Mouse (Mus musculus): ENCODE measurements at regions not wholly inside any gene's neighbourhood (a gene's known extent, or its start where the extent isn't known, plus 50 kb on each side); places are given as distances from the start of the nearest gene placed in this dataset.

DNA sequence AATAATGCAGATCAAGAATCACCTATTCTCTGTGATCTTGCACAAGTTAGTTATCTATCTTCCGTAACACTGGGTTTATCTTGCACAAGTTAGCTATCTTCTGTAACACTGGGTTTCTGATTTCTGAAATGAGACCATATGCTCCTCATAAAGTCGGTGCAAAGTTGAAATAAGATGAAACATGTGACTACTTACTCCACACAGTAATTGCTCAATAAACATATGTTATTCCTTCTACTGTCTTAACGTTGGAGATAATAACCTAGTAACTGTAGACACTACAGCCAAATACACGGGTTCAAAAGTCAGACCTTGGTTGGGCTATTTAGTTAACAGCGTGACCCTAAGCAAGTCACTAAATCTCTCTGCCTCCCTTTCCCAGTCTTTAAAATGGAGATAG lies 65.8 kb upstream of the Atp11b start:
- ATAC-seq (no peak), DNase-seq (no peak)
- Histone ChIP-seq H3K4me2 (ENCODE audit: low read depth, low read length) (no peak overlapping the region), H3K9me3 (ENCODE audit: low read length) (no peaks in the 10 kb centered on the region), H3K27me3 (ENCODE audit: insufficient read depth, low read length) (no peaks in the 10 kb centered on the region), H3K36me3 (replicated peaks; ENCODE audit: insufficient read depth, low read length) (no peaks in the 10 kb centered on the region), H3K9ac (replicated peaks) (no peak overlapping the region), H3K27ac (ENCODE audit: low read depth) (no peak overlapping the region), H3K4me1 (ENCODE audit: insufficient read depth) (no peaks in the 10 kb centered on the region), H3K4me3 (ENCODE audit: low read depth, low read length) (no peak overlapping the region)
- 50% methylated on average over 5 of the region's 5 CpGs for WGBS (ENCODE audit: insufficient replicate concordance)
- TF ChIP-seq EP300 (IDR thresholded peaks at IDR 0.05; ENCODE audit: low read depth) (no peak), CTCF (IDR thresholded peaks at IDR 0.05; ENCODE audit: low read depth) (no peak)

DNA sequence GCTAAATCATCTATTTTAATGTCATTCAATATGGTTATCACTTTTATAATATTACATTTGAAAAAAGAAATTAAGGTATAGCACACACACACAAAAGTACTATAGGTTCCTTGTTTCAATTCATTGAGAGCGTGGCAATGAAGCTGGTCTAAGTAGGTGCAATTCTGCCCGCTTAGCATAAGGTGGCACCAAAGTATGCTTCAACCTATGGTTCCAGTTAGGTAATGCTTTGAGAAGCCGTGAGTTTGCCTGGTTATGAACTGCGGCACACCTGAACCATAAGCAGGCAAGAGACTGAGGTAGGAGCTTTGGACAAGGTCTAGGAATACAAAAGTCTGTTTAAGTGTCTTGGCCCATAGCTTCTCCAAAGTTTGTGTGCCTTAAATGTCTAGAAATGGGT lies 65.1 kb upstream of the Atp11b start:
- 14% methylated on average over 4 of the region's 4 CpGs for WGBS (ENCODE audit: insufficient replicate concordance)
- Histone ChIP-seq H3K36me3 (replicated peaks; ENCODE audit: insufficient read depth, low read length) (no peaks in the 10 kb centered on the region), H3K9ac (replicated peaks) (no peak overlapping the region), H3K4me1 (ENCODE audit: insufficient read depth) (no peaks in the 10 kb centered on the region), H3K27ac (ENCODE audit: low read depth) (no peak overlapping the region), H3K9me3 (ENCODE audit: low read length) (no peaks in the 10 kb centered on the region), H3K4me2 (ENCODE audit: low read depth, low read length) (no peak overlapping the region), H3K27me3 (ENCODE audit: insufficient read depth, low read length) (no peaks in the 10 kb centered on the region), H3K4me3 (ENCODE audit: low read depth, low read length) (no peak overlapping the region)
- TF ChIP-seq EP300 (IDR thresholded peaks at IDR 0.05; ENCODE audit: low read depth): no peak
- TF ChIP-seq CTCF (IDR thresholded peaks at IDR 0.05; ENCODE audit: low read depth): peak; percentile 83
- DNase-seq: peak; percentile 30
- peak; percentile 61; the same call in 1 of the 2 replicates for ATAC-seq

GRCm38 (mm10) chr3:35693039-35693438 lies 60.9 kb upstream of the Atp11b start:
- TF ChIP-seq CTCF (IDR thresholded peaks at IDR 0.05; ENCODE audit: low read depth) (peak; percentile 86), EP300 (IDR thresholded peaks at IDR 0.05; ENCODE audit: low read depth) (no peak)
- peak; percentile 90 for ATAC-seq
- DNase-seq: peak; percentile 77
- WGBS (ENCODE audit: insufficient replicate concordance): 20% methylated on average over 6 of the region's 6 CpGs
- H3K9me3 ChIP-seq (ENCODE audit: low read length): no peaks in the 10 kb centered on the region
- no peaks in the 10 kb centered on the region for H3K4me1 ChIP-seq (ENCODE audit: insufficient read depth)
- no peak overlapping the region for H3K9ac ChIP-seq (replicated peaks)
- no peak overlapping the region for H3K27ac ChIP-seq (ENCODE audit: low read depth)
- no peak overlapping the region for H3K4me2 ChIP-seq (ENCODE audit: low read depth, low read length)
- H3K27me3 ChIP-seq (ENCODE audit: insufficient read depth, low read length): no peaks in the 10 kb centered on the region
- no peak overlapping the region for H3K4me3 ChIP-seq (ENCODE audit: low read depth, low read length)
- no peaks in the 10 kb centered on the region for H3K36me3 ChIP-seq (replicated peaks; ENCODE audit: insufficient read depth, low read length)

DNA sequence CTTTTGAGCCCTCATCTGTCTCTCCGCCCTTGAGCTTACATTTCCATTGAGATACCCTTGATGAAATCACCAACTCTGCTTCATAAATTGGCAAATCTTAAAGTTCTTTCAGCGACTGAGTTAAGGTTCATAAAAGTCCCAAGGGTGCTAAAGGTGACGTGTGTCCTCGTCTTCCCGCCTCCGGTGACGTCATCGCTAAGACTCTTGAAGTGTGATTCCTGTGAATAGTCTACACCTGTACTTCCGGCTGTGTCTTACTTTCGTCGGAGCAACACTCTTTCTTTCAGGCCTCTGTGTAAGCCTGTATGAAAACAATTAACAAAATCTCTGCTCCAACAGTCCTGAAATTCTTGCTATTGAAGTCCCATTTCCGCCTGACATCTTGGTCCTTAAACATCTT lies 60.4 kb upstream of the Atp11b start:
- Histone ChIP-seq H3K27ac (ENCODE audit: low read depth) (no peak overlapping the region), H3K9ac (replicated peaks) (no peak overlapping the region), H3K4me2 (ENCODE audit: low read depth, low read length) (no peak overlapping the region), H3K27me3 (ENCODE audit: insufficient read depth, low read length) (no peaks in the 10 kb centered on the region), H3K9me3 (ENCODE audit: low read length) (no peaks in the 10 kb centered on the region), H3K4me3 (ENCODE audit: low read depth, low read length) (no peak overlapping the region), H3K36me3 (replicated peaks; ENCODE audit: insufficient read depth, low read length) (no peaks in the 10 kb centered on the region), H3K4me1 (ENCODE audit: insufficient read depth) (no peaks in the 10 kb centered on the region)
- TF ChIP-seq CTCF (IDR thresholded peaks at IDR 0.05; ENCODE audit: low read depth): no peak
- TF ChIP-seq EP300 (IDR thresholded peaks at IDR 0.05; ENCODE audit: low read depth): no peak
- WGBS (ENCODE audit: insufficient replicate concordance): 81% methylated on average over 12 of the region's 12 CpGs
- ATAC-seq (no peak), DNase-seq (no peak)

GRCm38 (mm10) chr3:35694241-35694640 lies 59.7 kb upstream of the Atp11b start:
- Histone ChIP-seq H3K4me2 (ENCODE audit: low read depth, low read length) (no peak overlapping the region), H3K4me1 (ENCODE audit: insufficient read depth) (no peaks in the 10 kb centered on the region), H3K9me3 (ENCODE audit: low read length) (no peaks in the 10 kb centered on the region), H3K27me3 (ENCODE audit: insufficient read depth, low read length) (no peaks in the 10 kb centered on the region), H3K27ac (ENCODE audit: low read depth) (no peak overlapping the region), H3K4me3 (ENCODE audit: low read depth, low read length) (no peak overlapping the region), H3K36me3 (replicated peaks; ENCODE audit: insufficient read depth, low read length) (no peaks in the 10 kb centered on the region), H3K9ac (replicated peaks) (no peak overlapping the region)
- TF ChIP-seq CTCF (IDR thresholded peaks at IDR 0.05; ENCODE audit: low read depth) (no peak), EP300 (IDR thresholded peaks at IDR 0.05; ENCODE audit: low read depth) (no peak)
- DNase-seq (no peak), ATAC-seq (no peak)
- WGBS (ENCODE audit: insufficient replicate concordance): 74% methylated on average over 4 of the region's 4 CpGs

DNA sequence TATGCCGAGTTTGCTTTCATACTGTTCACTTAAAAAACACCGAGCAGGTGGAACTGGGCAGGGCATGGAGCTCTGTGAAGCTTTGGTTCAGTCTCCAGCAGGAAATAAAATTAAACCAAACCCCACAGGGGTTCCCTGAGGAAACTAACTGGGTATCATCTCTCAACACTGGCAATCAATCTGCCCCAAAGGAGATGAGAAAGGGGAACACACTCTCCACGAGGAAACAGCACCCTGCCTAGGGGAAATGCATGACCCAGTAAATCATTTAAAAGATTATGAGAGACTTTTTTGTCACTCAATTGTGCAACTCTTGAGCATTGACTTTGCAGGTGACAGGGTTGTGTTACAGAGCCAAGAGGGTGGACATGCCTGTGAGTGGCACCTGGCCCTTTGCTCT lies 58.0 kb upstream of the Atp11b start:
- DNase-seq (no peak), ATAC-seq (no peak)
- no peak overlapping the region for H3K4me3 ChIP-seq (ENCODE audit: low read depth, low read length)

GRCm38 (mm10) chr3:35699266-35699665 lies 54.6 kb upstream of the Atp11b start:
- no peaks in the 10 kb centered on the region for H3K4me1 ChIP-seq (ENCODE audit: insufficient read depth)
- ATAC-seq (0 out of 2 replicates have a peak, but pooled peaks have one; percentile 19), DNase-seq (no peak)
- no peaks in the 10 kb centered on the region for H3K27me3 ChIP-seq (ENCODE audit: insufficient read depth, low read length)
- no peak overlapping the region for H3K4me3 ChIP-seq (ENCODE audit: low read depth, low read length)
- no peak overlapping the region for H3K27ac ChIP-seq (ENCODE audit: low read depth)
- H3K9ac ChIP-seq (replicated peaks): no peak overlapping the region
- no peaks in the 10 kb centered on the region for H3K36me3 ChIP-seq (replicated peaks; ENCODE audit: insufficient read depth, low read length)
- WGBS (ENCODE audit: insufficient replicate concordance): 54% methylated on average over 2 of the region's 2 CpGs
- H3K9me3 ChIP-seq (ENCODE audit: low read length): no peaks in the 10 kb centered on the region
- TF ChIP-seq EP300 (IDR thresholded peaks at IDR 0.05; ENCODE audit: low read depth): peak; percentile 66
- no peak for TF ChIP-seq CTCF (IDR thresholded peaks at IDR 0.05; ENCODE audit: low read depth)
- no peak overlapping the region for H3K4me2 ChIP-seq (ENCODE audit: low read depth, low read length)

More for the DNA sequence above, 58.0 kb upstream of the Atp11b start:
- Histone ChIP-seq H3K4me2 (ENCODE audit: low read depth, low read length) (no peak overlapping the region), H3K9ac (replicated peaks) (no peak overlapping the region), H3K36me3 (replicated peaks; ENCODE audit: insufficient read depth, low read length) (no peaks in the 10 kb centered on the region), H3K9me3 (ENCODE audit: low read length) (no peaks in the 10 kb centered on the region), H3K27me3 (ENCODE audit: insufficient read depth, low read length) (no peaks in the 10 kb centered on the region), H3K4me1 (ENCODE audit: insufficient read depth) (no peaks in the 10 kb centered on the region), H3K27ac (ENCODE audit: low read depth) (no peak overlapping the region)
- WGBS (ENCODE audit: insufficient replicate concordance): 36% methylated on average over 3 of the region's 3 CpGs
- TF ChIP-seq CTCF (IDR thresholded peaks at IDR 0.05; ENCODE audit: low read depth) (no peak), EP300 (IDR thresholded peaks at IDR 0.05; ENCODE audit: low read depth) (no peak)
